Mouse (Mus musculus) neutrophil, adult 5-6 weeks (primary cell): ENCODE measurements around the gene Pdcd7. TPM values are rescaled to one million over a fixed set of nuclear protein-coding genes. Genes with fewer than 3 reads are reported as not detected.

ENCODE experiments used
- ATAC-seq: fragments of 151-379, 151-347 bp; 2 replicates; pipeline ENCODE4 v1.8.0; 2017; ENCODE audit warnings: mild to moderate bottlenecking, moderate TSS enrichment; ENCODE audit not compliant: insufficient number of reproducible peaks, poor library complexity, low FRiP score, severe bottlenecking; ENCODE audit errors: extremely low read depth
- total RNA-seq: library from RNA; stranded (forward); fragments of 200-1000 nt; gene quantifications from 2 replicates; pipeline ENCODE4 v1.2.3, GENCODE M21; 2017

Gene Pdcd7
- total RNA-seq, 1 experiment from 2014 or later, result 38.8 TPM

- ATAC-seq, result no peak
These were observed 1.4 kb downstream of the Pdcd7 start for GRCm38 (mm10) chr9:65347112-65347850.

- ATAC-seq, result no peak
These were observed 7.3 kb downstream of the Pdcd7 start for GRCm38 (mm10) chr9:65353251-65353650.

- no peak for ATAC-seq
These were observed 10.7 kb downstream of the Pdcd7 start for GRCm38 (mm10) chr9:65356561-65356960.

GRCm38 (mm10) chr9:65356971-65357370, 11.1 kb downstream of the Pdcd7 start:
- ATAC-seq, result no peak

GRCm38 (mm10) chr9:65358956-65359480, 13.1 kb downstream of the Pdcd7 start:
- no peak for ATAC-seq

GRCm38 (mm10) chr9:65360641-65361448, 14.9 kb downstream of the Pdcd7 start, which contains the start of gene Ubap1l:
Gene Ubap1l (plus strand): TSS chr9:65361041.
- ATAC-seq, result no peak

GRCm38 (mm10) chr9:65363684-65364083, 17.8 kb downstream of the Pdcd7 start:
- no peak for ATAC-seq

GRCm38 (mm10) chr9:65365721-65366120, 19.8 kb downstream of the Pdcd7 start:
- no peak for ATAC-seq

- no peak for ATAC-seq
These were observed 25.9 kb downstream of the Pdcd7 start for GRCm38 (mm10) chr9:65371756-65372155.

- ATAC-seq, result no peak
These were observed 26.5 kb downstream of the Pdcd7 start for GRCm38 (mm10) chr9:65372449-65372848.

GRCm38 (mm10) chr9:65374468-65375162, 28.7 kb downstream of the Pdcd7 start:
- no peak for ATAC-seq

- ATAC-seq, result no peak
These were observed 29.4 kb downstream of the Pdcd7 start for GRCm38 (mm10) chr9:65375163-65375934.

- ATAC-seq, result no peak
These were observed 35.2 kb downstream of the Pdcd7 start for GRCm38 (mm10) chr9:65381017-65381590.

GRCm38 (mm10) chr9:65382031-65382750, 36.3 kb downstream of the Pdcd7 start:
- ATAC-seq, result no peak

- no peak for ATAC-seq
These were observed 36.8 kb downstream of the Pdcd7 start for GRCm38 (mm10) chr9:65382751-65383097.

GRCm38 (mm10) chr9:65384276-65384675, 38.4 kb downstream of the Pdcd7 start:
- ATAC-seq, result no peak

GRCm38 (mm10) chr9:65386373-65387140, 40.7 kb downstream of the Pdcd7 start:
- no peak for ATAC-seq
